Mouse (Mus musculus) cerebellum, adult 11 months (tissue): ENCODE data around the gene Aass.

Source experiments
- DNase-seq: peaks from one replicate; pipeline ENCODE4 v3.0.0; 2022

Aass gene

DNA sequence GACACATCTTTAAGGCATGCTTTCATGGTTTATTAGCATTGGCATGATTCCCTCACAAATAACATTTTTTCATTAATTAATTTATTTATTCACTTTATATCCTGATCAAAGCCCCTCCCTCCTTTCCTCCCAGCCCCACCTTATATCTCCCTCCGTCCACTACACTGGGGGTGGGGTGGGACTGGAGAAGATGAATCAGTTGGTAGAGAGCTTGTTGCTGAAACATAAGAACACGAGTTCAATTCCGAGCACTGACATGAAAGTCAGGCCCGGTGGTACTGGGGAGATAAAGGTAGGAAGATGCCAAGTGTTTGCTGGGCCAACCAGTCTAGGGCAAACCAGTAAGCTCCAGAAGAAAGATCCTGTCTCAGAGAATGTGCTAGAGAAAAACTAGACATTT lies 84.0 kb downstream of the Aass start:
- DNase-seq, result no peak

GRCm38 (mm10) chr6:23028251-23028650 lies 104.5 kb downstream of the Aass start:
- DNase-seq, result no peak
